Mouse (Mus musculus) layer of hippocampus, adult 11-12 months (tissue): ENCODE measurements at regions not wholly inside any gene's neighbourhood (a gene's known extent, or its start where the extent isn't known, plus 50 kb on each side); places are given as distances from the start of the nearest gene placed in this dataset.
"Not testable (repeated sequence)": the region's sequence is repeated elsewhere in the genome, so short reads cannot be mapped to it uniquely, and the experiment has no call there.

Experiments used
- DNase-seq: peaks from one replicate; pipeline ENCODE4 v3.0.0; 2022; ENCODE audit warnings: low spot score

DNA sequence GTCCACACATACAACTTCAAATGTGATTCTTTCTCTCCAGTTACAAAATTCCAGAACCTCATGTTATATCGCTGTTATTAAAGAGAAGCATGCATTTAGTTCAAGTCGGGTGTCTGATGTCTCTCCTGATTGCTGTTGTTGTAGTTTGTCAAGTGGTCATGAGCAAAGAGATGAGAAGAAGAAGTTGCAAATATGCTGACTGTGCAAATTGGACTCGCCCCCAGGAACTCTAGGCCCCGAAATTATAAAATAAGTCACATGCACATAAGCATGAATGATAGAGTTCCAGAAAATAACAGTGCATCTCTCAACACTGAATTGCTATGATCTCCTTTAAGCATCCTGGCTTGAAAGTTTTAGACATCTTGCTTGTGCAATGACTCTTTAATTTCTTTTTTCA, 53.3 kb downstream of the Kif2b start:
- no peak for DNase-seq

DNA sequence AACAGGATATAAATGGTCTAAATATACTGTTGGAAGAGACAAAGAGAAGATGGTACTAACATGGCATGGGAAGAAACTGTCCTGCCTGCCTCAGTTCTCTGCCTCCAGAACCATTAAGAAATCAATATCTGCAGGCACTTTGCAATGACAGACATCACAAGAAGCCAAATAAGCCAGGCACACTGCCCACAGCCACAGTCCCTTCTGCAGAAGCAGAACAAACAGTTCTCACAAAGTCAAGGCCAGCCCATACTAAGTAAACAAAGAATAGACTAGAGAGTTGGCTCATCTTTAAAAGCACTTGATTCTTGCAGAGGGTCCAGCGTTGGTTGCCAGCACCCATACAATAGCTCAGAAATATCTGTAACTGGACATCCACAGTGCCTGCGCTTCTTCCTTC, 98.1 kb downstream of the Kif2b start:
- DNase-seq, result no peak

- no peak for DNase-seq
Measured at GRCm38 (mm10) chr11:91463578-91464401, 113.6 kb downstream of the Kif2b start.

DNA sequence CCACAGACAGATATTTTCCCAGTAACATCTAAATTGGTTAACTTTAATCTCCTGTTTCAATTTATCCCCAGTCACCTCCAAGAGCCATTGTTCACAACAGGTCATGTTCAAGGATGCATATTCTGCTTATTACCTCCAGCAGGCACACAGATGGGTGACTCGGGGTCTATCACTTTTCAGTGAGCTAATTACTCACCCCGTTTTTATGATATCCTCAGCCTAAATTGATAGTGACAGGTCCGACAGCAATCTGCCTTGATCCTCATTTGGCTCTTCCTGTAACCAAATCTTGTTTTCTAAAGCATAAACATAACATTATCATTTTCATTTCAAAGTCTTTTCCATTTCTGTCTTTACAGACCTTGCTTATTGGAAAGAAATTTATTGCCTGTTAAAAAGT, 115.4 kb downstream of the Kif2b start:
- DNase-seq, result no peak

DNA sequence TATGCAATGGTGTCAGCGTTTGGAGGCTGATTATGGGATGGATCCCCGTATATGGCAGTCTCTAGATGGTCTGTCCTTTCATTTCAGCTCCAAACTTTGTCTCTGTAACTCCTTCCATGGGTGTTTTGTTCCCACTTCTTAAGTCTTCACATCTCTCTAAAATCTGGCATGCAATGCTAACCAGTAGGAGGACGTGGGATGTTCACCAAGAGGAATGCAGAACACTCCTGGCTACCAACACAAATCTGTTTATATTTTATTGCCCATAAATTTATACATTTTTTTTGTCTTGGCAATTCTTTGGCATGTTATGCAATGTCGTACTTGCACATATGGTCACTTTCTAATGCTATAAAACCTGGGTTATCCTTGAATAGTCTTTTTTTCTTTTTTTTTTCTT, 135.0 kb downstream of the Kif2b start:
- DNase-seq, result no peak

GRCm38 (mm10) chr11:91432195-91432594, 145.2 kb downstream of the Kif2b start:
- DNase-seq, result no peak

GRCm38 (mm10) chr11:91426731-91427130, 150.6 kb downstream of the Kif2b start:
- DNase-seq, result peak; percentile 90

GRCm38 (mm10) chr11:91387172-91387571, 190.2 kb downstream of the Kif2b start:
- DNase-seq, result no peak

DNA sequence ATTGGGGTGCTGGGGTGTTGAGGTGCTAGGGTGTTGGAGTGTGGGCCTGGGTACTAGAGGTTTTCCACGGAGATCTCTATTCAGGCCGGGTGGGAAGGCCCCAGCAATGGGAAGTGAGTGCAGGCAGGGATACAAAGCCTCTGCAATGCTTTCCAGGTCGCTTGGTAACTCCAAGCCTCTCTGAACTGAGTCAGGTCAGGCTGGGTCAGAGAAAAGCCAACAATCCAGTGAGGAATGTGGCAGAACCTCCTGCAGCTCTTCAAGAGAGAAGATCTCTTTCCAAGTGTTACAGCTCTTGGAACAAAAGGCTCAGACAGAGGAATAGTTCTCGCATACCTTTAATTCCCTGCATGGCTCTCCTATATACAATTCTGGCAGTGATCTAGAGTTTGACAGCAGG, 220.3 kb downstream of the Kif2b start:
- DNase-seq, result no peak

GRCm38 (mm10) chr11:91342629-91343028, 234.7 kb downstream of the Kif2b start:
- no peak for DNase-seq

- no peak for DNase-seq
Measured at GRCm38 (mm10) chr11:91333056-91333455, 244.3 kb downstream of the Kif2b start.

DNA sequence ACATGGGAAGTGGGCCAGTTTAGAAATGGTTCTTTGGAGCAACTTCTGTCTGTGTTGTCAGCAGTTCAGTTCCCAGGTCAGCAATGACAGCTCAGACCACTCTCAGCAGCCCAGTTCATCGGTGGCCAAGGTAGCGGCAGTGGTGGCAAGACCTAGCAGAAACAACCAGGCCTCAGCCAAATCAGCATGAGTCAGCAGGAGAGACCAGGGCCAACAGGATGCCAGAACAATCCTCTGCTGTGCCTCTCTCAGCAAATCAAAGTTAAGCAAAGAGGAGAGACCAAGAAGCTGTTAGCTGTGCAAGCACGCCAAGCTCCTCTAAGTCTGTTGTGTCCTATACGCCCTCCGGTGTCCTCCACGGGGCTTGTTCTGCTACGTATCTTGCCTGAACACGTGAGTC, 249.8 kb downstream of the Kif2b start:
- no peak for DNase-seq

DNA sequence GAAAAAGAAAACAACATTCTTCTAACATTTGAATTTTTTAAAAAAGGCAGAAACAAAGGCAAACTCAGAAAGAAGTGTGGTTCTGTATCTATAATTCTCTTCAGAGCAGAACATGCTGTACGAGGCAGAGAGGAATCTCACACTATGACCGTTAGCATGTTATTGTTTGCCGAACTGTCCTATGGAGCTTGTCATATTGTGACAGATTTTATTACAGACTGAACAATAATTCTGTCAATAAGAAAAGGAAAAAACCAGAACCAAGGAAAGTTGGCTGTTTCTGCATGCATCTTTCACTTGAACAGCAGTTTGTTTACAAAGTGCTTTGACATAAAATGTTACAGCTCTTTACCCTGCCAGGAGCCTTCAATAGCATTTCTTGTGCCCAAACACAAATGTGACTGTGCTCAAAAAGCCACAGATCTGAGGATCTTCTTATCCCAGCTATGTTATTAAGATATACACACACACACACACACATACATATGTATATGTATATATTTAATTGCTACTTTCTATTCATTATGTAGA, 267.1 kb downstream of the Kif2b start:
- no peak for DNase-seq

- peak; percentile 60 for DNase-seq
Measured at GRCm38 (mm10) chr11:91289194-91290123, 287.9 kb downstream of the Kif2b start.

- no peak for DNase-seq
Measured at GRCm38 (mm10) chr11:91286376-91286775, 291.0 kb downstream of the Kif2b start.

- DNase-seq, result no peak
Measured at GRCm38 (mm10) chr11:91262216-91262615, 315.1 kb downstream of the Kif2b start.

- DNase-seq, result not testable (repeated sequence)
Measured at GRCm38 (mm10) chr11:91242061-91242460, 335.3 kb downstream of the Kif2b start.

- DNase-seq, result no peak
Measured at GRCm38 (mm10) chr11:91216158-91216557, 361.2 kb downstream of the Kif2b start.

DNA sequence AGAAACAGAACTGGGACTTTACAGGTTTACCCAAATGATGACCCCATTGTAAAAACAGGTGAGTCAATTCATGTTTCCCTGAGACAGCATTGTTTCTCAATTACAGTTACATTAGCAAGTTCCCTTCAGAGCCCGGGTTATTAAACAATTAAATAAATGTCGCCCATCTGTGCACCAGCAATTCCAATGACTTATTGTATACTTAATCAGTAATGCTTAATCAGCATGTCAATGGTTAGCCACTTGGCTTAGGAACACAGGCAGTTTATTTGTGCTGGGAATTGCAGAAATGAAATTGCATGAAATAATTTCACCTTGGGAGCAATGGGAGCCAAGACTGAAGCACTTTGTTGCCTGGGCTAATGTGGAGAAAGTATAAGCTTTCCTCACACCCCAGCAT, 364.3 kb downstream of the Kif2b start:
- DNase-seq, result no peak

DNA sequence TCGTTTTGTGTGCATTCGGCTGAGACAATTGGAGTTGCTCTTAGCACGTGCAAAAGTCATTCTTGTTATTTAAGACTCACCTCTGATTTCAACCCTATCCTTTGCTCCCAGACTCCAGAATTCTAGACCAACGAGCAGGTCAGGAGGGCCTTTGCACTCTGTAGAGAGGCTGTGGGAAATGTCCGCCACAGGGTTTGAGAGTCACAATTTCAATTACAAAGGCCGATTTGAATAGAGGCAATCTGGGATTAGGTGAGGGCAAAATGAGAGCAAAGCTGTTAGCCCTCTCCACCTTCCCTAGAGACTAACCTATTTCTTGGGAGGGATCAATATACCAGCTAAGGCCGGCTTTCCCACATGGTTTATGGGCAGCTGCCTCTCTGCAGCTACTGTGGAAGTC, 370.9 kb downstream of the Kif2b start:
- DNase-seq, result no peak

DNA sequence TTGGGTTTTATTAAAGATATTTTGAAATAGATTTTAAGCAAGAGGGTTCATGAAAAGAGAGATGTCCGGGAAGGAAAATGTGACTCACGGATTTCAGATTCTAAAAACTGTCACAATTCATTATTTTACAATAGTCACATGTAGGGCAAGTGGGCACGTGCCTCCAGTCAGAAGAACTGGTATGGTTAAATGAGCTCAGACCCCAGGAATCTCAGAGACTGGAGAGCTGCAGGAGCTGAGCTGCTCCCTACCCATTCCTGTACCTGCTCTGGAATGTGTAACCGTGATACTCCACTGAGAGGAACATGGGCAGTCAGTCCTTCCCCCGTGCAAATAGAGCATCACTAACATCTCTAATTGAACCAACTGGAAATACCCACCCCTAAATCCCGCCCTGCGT, 372.9 kb downstream of the Kif2b start:
- no peak for DNase-seq

- no peak for DNase-seq
Measured at GRCm38 (mm10) chr11:91196841-91197240, 380.5 kb downstream of the Kif2b start.

- no peak for DNase-seq
Measured at GRCm38 (mm10) chr11:91196351-91196750, 381.0 kb downstream of the Kif2b start.
